Mouse (Mus musculus): Measurements from ENCODE around the gene Immp2l. TPM values are rescaled to one million over a fixed set of nuclear protein-coding genes. Genes with fewer than 3 reads are reported as not detected.

Immp2l gene
- total RNA-seq, 4 experiments from 2014 or later, result 25.7 to 31.9 (median 26.7) TPM

- DNase-seq (ENCODE audit: low spot score), result no peak
Measured at GRCm38 (mm10) chr12:41047085-41047766, 23.3 kb downstream of the Immp2l start.

GRCm38 (mm10) chr12:41050945-41051344 is 27.1 kb downstream of the Immp2l start:
- no peak for DNase-seq (ENCODE audit: low spot score)

DNA sequence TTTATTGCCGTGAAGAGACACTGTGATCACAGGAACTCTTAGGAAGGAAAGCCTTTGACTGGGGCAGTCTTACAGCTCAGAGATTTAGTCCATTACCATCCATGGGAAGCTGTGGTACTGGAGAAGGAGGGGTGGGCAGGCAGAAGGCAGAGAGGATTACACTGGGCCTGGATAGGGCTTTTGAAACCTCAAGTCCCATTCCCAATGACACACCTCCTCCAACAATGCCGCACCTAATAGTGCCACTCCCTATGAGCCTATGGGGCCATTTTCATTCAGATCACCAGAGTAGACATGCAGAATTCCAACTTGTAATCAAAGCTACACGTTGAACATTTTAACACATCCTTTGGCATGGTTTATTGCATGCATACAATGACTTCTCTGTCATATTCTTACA is 29.0 kb downstream of the Immp2l start:
- no peak for DNase-seq (ENCODE audit: low spot score)

- DNase-seq (ENCODE audit: low spot score), result no peak
Measured at GRCm38 (mm10) chr12:41054006-41054791, 30.3 kb downstream of the Immp2l start.

DNA sequence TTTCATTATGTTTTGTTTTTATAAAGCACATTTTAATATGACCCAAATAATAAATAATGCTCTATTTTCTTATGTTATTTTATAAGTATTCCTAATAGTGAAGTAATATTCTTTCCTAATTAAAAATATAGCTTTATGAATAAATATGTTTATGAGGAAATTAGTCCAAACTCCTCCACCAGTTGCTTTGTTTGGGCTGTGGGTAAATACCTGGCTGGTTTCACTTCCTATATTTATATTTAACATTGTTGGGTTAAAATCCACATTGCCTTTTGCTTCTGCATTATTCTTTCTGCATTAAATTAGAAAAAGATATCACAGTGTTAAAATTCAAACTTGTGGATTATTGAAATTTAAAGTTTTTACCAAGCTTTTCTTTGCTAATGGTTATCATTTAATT is 32.1 kb downstream of the Immp2l start:
- DNase-seq (ENCODE audit: low spot score), result no peak

DNA sequence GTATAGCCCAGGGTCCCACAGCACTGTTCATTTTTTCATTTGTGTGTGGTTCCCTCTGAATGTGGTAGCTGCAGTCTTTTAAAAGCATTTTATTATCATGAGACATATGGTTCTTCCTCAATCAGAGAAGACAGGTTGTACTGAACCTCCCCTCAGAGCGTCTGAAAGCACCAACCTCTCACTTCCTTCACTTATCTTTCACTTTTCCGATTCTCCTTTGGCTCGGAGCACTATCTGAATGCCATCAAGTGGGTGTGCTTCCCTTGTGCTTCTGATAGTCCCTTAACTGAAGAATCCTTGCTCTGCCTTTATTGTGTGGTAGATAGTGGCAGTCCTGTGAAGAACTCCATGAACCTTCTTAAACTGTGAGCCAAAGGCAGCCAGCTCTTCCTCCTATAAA is 39.4 kb downstream of the Immp2l start:
- DNase-seq (ENCODE audit: low spot score), result no peak

DNA sequence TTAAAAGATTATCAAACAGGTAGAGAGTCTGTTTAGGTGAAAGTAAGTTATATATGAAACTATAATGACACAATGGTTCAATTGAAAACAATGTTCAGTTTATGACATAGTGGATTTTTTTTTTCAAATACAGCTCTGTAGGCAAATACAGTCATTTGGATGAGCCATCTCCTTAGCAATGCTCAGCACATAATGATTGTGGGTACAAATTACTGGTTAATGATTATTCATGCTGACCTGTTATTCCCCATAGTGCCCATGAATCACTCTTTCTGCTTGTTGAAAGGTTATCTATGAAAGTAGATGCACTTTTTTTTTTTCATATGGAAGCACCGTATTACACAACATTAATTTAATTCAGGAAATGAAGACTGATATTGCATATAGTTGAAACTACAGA is 58.0 kb downstream of the Immp2l start:
- no peak for DNase-seq (ENCODE audit: low spot score)

DNA sequence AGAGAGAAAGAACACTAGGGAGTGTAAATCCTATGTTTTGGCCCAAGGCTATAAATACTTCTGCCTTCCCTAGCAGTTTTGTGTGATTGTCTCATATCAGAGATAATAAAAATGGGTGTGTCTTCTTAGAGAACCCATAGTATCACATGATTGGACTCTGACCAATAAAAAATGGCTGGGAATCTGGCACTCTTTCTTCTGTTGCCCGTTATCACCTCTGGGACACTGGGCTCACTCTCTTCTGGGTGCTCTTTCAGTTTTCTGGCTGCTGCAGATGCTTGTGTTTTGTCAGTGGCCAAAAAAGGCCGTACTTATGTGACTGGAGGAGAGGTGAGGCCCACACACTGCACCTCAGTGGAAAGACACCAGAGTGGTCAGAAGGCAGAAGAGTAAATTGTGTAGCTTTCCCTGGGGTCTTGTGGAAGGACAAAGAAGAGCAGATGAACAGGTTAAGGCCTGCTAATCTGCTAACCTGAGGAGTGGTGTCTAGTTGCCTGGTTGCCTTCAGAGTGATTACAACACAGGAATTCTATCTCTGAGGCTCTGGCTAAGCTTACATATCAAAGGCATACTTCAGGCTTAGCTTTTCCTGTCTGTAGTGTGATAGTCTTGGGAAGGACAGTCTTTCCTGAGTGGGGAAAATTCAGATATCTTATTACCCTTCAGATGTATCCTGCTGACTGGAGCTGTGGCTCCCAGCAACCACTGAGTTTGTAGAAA is 60.6 kb downstream of the Immp2l start:
- no peak for DNase-seq (ENCODE audit: low spot score)

GRCm38 (mm10) chr12:41089931-41090366 is 66.1 kb downstream of the Immp2l start:
- no peak for DNase-seq (ENCODE audit: low spot score)

DNA sequence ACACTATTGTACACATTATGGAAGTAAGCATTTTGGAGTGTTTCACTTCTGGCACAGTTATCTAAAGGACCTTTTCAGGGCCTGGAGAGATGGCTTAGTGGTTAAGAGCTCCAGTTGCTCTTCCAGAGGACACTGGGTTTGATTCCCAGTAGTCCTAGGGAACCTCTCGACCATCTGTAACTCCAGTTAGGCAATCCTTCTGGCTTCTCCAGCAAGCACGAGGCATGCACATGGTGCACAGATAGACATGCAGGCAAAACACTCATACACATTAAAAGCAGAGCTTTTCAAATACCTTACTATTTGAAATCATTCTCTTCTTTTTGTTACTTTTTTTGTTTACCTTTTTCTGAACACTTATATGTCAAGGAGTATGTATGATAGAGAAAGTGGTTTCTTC is 66.9 kb downstream of the Immp2l start:
- no peak for DNase-seq (ENCODE audit: low spot score)

DNA sequence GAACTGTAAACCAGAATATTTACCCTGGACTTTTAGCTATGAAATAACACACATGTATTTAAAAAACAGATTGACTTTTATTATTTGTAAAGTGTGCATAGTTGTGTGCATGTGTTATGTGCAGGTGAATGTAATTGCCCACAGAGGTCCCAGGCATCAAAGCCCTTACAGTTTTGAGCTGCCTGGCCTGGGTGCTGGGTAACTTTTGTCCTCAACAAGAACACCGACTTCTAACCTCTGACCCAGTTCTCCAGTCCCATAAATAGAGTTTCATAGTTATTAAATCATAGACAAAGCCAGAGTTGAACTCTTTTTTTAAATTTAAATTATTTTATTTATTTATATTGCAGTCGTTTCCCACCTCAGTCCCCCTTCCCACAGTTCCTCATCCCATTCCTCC is 67.4 kb downstream of the Immp2l start:
- DNase-seq (ENCODE audit: low spot score), result no peak

- DNase-seq (ENCODE audit: low spot score), result no peak
Measured at GRCm38 (mm10) chr12:41096045-41096444, 72.2 kb downstream of the Immp2l start.

GRCm38 (mm10) chr12:41097406-41097805 is 73.5 kb downstream of the Immp2l start:
- no peak for DNase-seq (ENCODE audit: low spot score)

DNA sequence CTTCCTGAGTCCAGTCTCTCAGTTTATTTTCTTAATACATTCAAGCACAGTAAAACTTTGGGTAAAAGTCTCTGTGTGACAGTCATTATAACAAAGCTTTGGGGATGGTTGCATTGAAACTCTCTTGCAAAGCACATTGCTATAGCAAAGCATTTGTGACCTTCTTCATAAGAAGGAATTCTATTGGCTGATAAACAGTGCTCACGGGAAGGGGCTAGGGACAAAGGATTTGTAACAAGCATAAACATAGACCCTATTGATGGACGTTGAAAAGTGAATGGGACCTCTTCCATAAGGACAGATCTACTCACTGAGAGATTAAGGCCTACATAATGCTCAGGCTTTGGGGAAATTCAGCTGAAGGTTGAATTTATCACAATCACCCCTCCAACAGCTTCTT is 85.1 kb downstream of the Immp2l start:
- no peak for DNase-seq (ENCODE audit: low spot score)

- no peak for DNase-seq (ENCODE audit: low spot score)
Measured at GRCm38 (mm10) chr12:41111456-41111855, 87.6 kb downstream of the Immp2l start.

GRCm38 (mm10) chr12:41112137-41112536 is 88.2 kb downstream of the Immp2l start:
- DNase-seq (ENCODE audit: low spot score), result no peak

- DNase-seq (ENCODE audit: low spot score), result no peak
Measured at GRCm38 (mm10) chr12:41118358-41118757, 94.5 kb downstream of the Immp2l start.

DNA sequence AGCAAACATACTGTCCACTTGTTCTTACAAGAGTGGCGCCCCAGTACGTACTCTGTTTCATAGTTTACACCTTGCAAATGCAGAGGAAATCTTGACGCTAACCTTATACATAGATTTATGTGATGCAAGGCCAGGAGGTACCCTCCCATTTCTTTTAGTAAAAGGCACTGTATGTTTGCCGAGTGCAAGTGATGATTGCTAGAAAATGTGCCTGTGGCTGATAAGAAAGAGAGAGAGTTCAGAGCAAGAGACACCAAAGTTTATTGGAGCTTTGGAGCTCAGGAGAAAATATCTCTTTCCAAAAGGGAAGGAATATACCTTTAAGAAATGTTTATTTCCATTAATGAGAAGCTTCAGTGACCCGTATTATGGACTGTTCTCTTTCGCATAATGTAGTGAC is 95.8 kb downstream of the Immp2l start:
- no peak for DNase-seq (ENCODE audit: low spot score)

DNA sequence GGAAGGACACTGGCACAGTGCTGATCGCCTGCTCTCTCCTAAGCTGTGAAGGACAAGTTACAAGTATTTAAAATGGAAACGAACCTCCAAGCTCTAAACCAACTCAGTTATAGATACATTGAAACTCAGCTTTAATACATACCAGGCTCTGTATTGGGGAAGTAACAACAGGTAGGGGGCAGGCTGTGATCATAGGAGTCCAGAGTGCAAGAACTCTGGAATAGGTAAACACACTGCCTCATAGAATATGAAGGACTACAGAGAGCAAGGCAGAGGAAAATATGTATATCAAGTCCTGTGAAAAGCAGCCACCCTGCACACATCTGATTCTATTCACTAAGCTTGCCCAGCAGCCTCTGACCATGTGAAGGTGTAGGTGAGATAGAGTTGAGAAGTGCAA is 99.3 kb downstream of the Immp2l start:
- DNase-seq (ENCODE audit: low spot score), result no peak

DNA sequence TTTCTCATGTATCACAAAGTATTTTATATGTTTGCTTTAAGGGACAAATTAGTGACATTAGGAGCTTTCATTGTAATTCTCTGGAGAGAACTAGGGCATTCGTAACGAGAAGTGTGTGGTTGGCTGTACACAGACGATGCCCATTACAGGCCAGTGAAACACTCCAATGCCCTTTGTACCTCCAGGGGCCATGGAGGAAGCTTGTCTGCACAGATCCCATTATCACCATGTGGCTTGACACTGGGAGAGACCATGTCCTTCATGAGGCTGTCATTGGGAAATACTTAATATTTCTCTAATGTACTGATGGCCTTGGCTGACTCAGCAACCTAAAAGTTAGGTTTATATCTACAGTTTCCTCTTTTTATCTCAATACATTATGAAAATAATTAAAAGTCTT is 111.0 kb downstream of the Immp2l start:
- DNase-seq (ENCODE audit: low spot score), result no peak

DNA sequence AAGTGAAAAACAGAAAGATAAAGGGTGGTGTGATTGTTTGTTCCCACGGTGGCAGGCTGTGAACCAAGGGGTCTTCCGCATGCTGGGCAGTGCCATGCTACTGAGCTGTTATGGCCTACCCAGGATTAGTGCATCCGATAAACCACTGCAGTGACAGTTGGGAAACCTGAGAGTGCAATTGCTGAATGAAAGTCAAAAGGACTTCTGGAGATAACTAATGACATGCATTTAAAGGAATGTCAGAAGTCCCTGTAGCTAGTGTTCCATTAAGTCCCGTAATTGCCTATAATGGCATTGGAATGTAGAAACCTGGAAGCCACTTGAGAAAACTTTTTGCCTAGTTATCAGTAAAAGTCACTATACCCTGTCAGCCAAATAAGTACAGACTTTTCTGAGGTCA is 135.7 kb downstream of the Immp2l start:
- DNase-seq (ENCODE audit: low spot score), result no peak

GRCm38 (mm10) chr12:41167802-41168201 is 143.9 kb downstream of the Immp2l start:
- no peak for DNase-seq (ENCODE audit: low spot score)

- DNase-seq (ENCODE audit: low spot score), result no peak
Measured at GRCm38 (mm10) chr12:41170051-41170450, 146.2 kb downstream of the Immp2l start.

Measured in heart, adult 8-10 months (tissue).